Mouse (Mus musculus) intestine, embryonic 15.5 days (tissue): ENCODE measurements around the gene Slc39a3. TPM values are rescaled to one million over a fixed set of nuclear protein-coding genes. Genes with fewer than 3 reads are reported as not detected.

ENCODE experiments used
- ATAC-seq: fragments of 200-750 bp; cut with Nextera tagmentation; 2 replicates; pipeline ENCODE4 v1.8.0; 2017; ENCODE audit warnings: moderate TSS enrichment, moderate library complexity
- H3K27ac ChIP-seq: fragments of 300-500 bp; sonication (generic); 2 replicates; pipeline ENCODE4 v1.5.1; 2015; ENCODE audit warnings: mild to moderate bottlenecking, inconsistent platforms
- H3K27me3 ChIP-seq: fragments of 300-500 bp; sonication (generic); replicated peaks from 2 replicates; pipeline ENCODE4 v1.6.1; 2015; ENCODE audit warnings: inconsistent platforms
- H3K36me3 ChIP-seq: fragments of 300-500 bp; sonication (generic); 2 replicates; pipeline ENCODE4 v1.6.1; 2015; ENCODE audit warnings: inconsistent platforms
- H3K4me1 ChIP-seq: fragments of 300-500 bp; sonication (generic); replicated peaks from 2 replicates; pipeline ENCODE4 v1.6.1; 2015; ENCODE audit warnings: inconsistent platforms
- H3K4me2 ChIP-seq: fragments of 300-500 bp; sonication (generic); replicated peaks from 2 replicates; pipeline ENCODE4 v1.6.1; 2015; ENCODE audit warnings: mild to moderate bottlenecking, inconsistent platforms
- H3K4me3 ChIP-seq: fragments of 300-500 bp; sonication (generic); replicated peaks from 2 replicates; pipeline ENCODE4 v1.5.1; 2015; ENCODE audit warnings: inconsistent platforms
- H3K9ac ChIP-seq: fragments of 300-500 bp; sonication (generic); 2 replicates; pipeline ENCODE4 v1.6.1; 2015; ENCODE audit warnings: inconsistent platforms
- H3K9me3 ChIP-seq: fragments of 300-500 bp; sonication (generic); 2 replicates; pipeline ENCODE4 v1.6.1; 2016; ENCODE audit warnings: inconsistent platforms
- WGBS: fragments of 180-500 bp; shearing (Covaris S2); methylation state at CpG from one replicate; pipeline ENCODE4 v1.1.7; 2015; 5-methylcytosine and 5-hydroxymethylcytosine counted together
- polyA plus RNA-seq: library from polyadenylated mRNA; unstranded; fragments of >200 nt; fragmentation: Nextera tagmentation; extraction: Ambion mirVana; gene quantifications from 2 replicates; pipeline ENCODE4 v1.2.1, GENCODE M21; 2015

Gene Slc39a3
- polyA plus RNA-seq, 1 experiment from 2014 or later, result 15.0 TPM

DNA sequence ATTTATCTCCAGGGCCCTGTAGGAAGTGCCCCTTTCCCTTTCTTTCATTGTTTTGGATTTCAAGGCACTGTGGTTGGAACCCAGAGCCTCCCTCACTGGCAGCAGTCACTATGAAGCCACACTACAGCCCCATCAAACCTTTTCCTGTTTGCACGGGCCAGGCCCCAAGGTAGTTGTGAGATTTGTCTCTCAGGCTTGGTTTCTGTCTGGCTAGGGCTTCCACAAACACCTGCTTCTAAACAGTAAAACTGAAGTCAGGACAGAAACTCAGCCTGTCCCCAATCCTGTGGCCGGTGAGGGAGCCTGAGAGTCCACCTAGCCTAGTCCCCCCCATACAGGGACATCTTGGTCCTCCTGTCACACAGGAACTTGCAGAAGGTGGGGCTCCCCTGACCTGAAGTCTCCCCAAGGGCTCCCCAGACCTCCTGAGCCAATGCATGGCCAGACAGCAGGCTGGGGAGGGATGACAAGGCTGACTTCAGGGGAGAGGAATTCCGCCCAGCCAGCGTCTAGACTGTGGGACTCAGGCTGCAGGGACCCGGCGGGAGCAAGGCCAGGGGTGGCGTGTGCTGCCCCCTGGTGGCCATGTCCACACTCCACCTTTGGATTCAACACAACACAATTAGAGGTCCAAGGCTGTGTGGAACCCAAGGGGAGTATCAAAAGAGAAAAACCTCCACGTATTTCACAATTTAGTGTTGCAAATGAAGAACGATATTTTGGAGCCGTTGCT, 49.4 kb downstream of the Slc39a3 start:
- Histone ChIP-seq H3K36me3 (no peaks in the 10 kb centered on the region), H3K4me2 (peak overlapping the region; percentile 22; the same call in 1 of the 2 replicates), H3K9me3 (no peaks in the 10 kb centered on the region), H3K4me3 (no peak overlapping the region), H3K4me1 (peaks cover 12% of the 10 kb centered on the region), H3K27ac (peak overlapping the region; percentile 54; the same call in 1 of the 2 replicates), H3K27me3 (peaks cover 12% of the 10 kb centered on the region; the same call in 1 of the 2 replicates), H3K9ac (no peak overlapping the region)
- peak; percentile 84 for ATAC-seq
- 11% methylated on average over 10 of the region's 10 CpGs for WGBS

- ATAC-seq, result no peak
- Histone ChIP-seq H3K36me3 (no peaks in the 10 kb centered on the region), H3K27me3 (peaks cover 12% of the 10 kb centered on the region; the same call in 1 of the 2 replicates), H3K9me3 (no peaks in the 10 kb centered on the region), H3K9ac (no peak overlapping the region), H3K4me3 (no peak overlapping the region), H3K4me1 (peaks cover 17% of the 10 kb centered on the region), H3K27ac (no peak overlapping the region), H3K4me2 (no peak overlapping the region)
- WGBS, result 61% methylated on average over 6 of the region's 6 CpGs
Measured at GRCm38 (mm10) chr10:80986754-80987153, 50.5 kb downstream of the Slc39a3 start.

GRCm38 (mm10) chr10:80985970-80986701, 51.1 kb downstream of the Slc39a3 start:
- peak overlapping the region; percentile 66 for H3K4me2 ChIP-seq
- 0 out of 2 replicates have a peak overlapping the region, but pooled peaks have one; percentile 11 for H3K27ac ChIP-seq
- peak overlapping the region; percentile 41 for H3K9ac ChIP-seq
- peaks cover 19% of the 10 kb centered on the region for H3K4me1 ChIP-seq
- WGBS, result 35% methylated on average over 13 of the region's 13 CpGs
- no peaks in the 10 kb centered on the region for H3K36me3 ChIP-seq
- H3K4me3 ChIP-seq, result peak overlapping the region; percentile 35
- ATAC-seq, result peak; percentile 32; the same call in 1 of the 2 replicates
- H3K9me3 ChIP-seq, result no peaks in the 10 kb centered on the region
- peaks cover 12% of the 10 kb centered on the region; the same call in 1 of the 2 replicates for H3K27me3 ChIP-seq

- Histone ChIP-seq H3K4me2 (peak overlapping the region; percentile 66), H3K9me3 (no peaks in the 10 kb centered on the region), H3K4me1 (peaks cover 19% of the 10 kb centered on the region), H3K36me3 (no peaks in the 10 kb centered on the region), H3K9ac (peak overlapping the region; percentile 41), H3K27ac (0 out of 2 replicates have a peak overlapping the region, but pooled peaks have one; percentile 11), H3K4me3 (peak overlapping the region; percentile 35), H3K27me3 (peaks cover 12% of the 10 kb centered on the region; the same call in 1 of the 2 replicates)
- 10% methylated on average over 37 of the region's 37 CpGs for WGBS
- peak; percentile 36 for ATAC-seq
Measured at GRCm38 (mm10) chr10:80985241-80985969, 51.8 kb downstream of the Slc39a3 start.

GRCm38 (mm10) chr10:80984223-80984622, 53.0 kb downstream of the Slc39a3 start:
- Histone ChIP-seq H3K9me3 (no peaks in the 10 kb centered on the region), H3K4me3 (no peak overlapping the region), H3K27me3 (peaks cover 12% of the 10 kb centered on the region; the same call in 1 of the 2 replicates), H3K9ac (no peak overlapping the region), H3K4me2 (no peak overlapping the region), H3K4me1 (peaks cover 19% of the 10 kb centered on the region), H3K27ac (no peak overlapping the region), H3K36me3 (no peaks in the 10 kb centered on the region)
- 90% methylated on average over 12 of the region's 12 CpGs for WGBS
- ATAC-seq, result no peak

DNA sequence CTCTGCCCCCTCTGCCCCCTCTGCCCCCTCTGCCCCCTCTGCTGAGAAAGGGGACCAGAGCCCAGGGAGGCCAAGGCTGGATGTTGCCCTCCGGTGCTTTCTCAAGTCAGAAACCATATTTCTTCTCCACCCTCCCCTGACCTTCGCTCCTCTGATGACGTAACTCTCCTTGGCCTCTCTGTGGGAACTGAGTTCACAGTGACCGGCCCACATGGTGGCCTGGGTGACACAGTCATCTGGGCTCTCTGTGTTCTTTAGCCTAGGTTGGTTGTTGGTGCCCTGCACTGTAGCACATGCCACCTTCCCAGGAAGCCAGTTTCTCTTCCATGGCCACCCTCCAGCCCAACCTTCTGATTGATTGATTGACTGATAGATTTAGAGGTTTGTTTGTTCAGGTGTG, 54.8 kb downstream of the Slc39a3 start:
- ATAC-seq, result peak; percentile 72
- Histone ChIP-seq H3K4me2 (0 out of 2 replicates have a peak overlapping the region, but pooled peaks have one; percentile 19), H3K4me3 (no peak overlapping the region), H3K36me3 (no peaks in the 10 kb centered on the region), H3K27ac (no peak overlapping the region), H3K9ac (no peak overlapping the region), H3K9me3 (no peaks in the 10 kb centered on the region), H3K4me1 (peaks cover 16% of the 10 kb centered on the region), H3K27me3 (peaks cover 9% of the 10 kb centered on the region; the same call in 1 of the 2 replicates)
- WGBS, result 54% methylated on average over 4 of the region's 4 CpGs

DNA sequence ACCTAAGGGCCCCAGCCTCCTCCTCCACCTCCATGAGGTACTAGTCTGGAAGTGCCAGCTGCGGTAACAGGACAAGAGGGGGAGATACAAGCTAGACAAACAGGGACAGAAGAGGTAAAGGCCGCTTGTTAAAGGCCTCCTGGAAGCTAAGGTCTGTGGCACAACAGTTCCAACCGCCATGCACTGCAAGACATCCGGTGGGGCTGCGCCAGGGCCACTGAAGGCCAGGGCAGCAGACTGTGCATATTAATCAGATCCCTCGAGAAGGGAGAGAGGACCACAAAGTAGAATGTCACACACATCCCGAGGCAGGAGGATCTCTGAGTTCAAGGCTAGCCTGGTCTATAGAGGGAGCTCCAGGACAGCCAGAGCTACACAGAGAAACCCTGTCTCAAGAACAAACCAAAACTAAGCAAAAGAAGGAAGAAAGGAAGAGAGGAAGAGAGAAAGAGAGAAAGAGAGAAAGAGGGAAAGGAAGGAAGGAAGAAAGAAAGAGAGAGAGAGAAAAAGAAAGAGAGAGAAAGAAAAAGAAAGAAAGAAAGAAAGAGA, 55.6 kb downstream of the Slc39a3 start:
- Histone ChIP-seq H3K9me3 (no peaks in the 10 kb centered on the region), H3K4me1 (peaks cover 16% of the 10 kb centered on the region), H3K4me2 (no peak overlapping the region), H3K4me3 (no peak overlapping the region), H3K27me3 (peaks cover 9% of the 10 kb centered on the region; the same call in 1 of the 2 replicates), H3K27ac (no peak overlapping the region), H3K36me3 (no peaks in the 10 kb centered on the region), H3K9ac (no peak overlapping the region)
- 54% methylated on average over 7 of the region's 7 CpGs for WGBS
- ATAC-seq, result no peak

Other genes starting within 250 kb of the Slc39a3 start
- gene Sf3a2, start 239.2 kb downstream of the Slc39a3 start, polyA plus RNA-seq, result 63.7 and 69.7 TPM in 2 replicates
- gene Plekhj1, start 238.8 kb downstream of the Slc39a3 start, polyA plus RNA-seq, result 132 and 133 TPM in 2 replicates
- not detected in 2 replicates for gene Amh, start 232.2 kb downstream of the Slc39a3 start, polyA plus RNA-seq
- gene Jsrp1, start 223.9 kb downstream of the Slc39a3 start, polyA plus RNA-seq, result 0.88 and 1.2 TPM in 2 replicates
- gene Oaz1, start 210.8 kb downstream of the Slc39a3 start, polyA plus RNA-seq, result 1,393 and 1,601 TPM in 2 replicates
- 0.05 and 0.09 TPM in 2 replicates for gene Lingo3, start 193.4 kb downstream of the Slc39a3 start, polyA plus RNA-seq
- gene Lsm7, start 182.2 kb downstream of the Slc39a3 start, polyA plus RNA-seq, result 270 and 286 TPM in 2 replicates
- 34.8 and 37.8 TPM in 2 replicates for gene Sppl2b, start 182.2 kb downstream of the Slc39a3 start, polyA plus RNA-seq
- 0.05 TPM in 1 of 2 replicates, not detected in the other for gene Tmprss9, start 165.6 kb downstream of the Slc39a3 start, polyA plus RNA-seq
- 363 and 364 TPM in 2 replicates for gene Timm13, start 136.5 kb downstream of the Slc39a3 start, polyA plus RNA-seq
- 41.0 and 42.6 TPM in 2 replicates for gene Lmnb2, start 119.2 kb downstream of the Slc39a3 start, polyA plus RNA-seq
- 26.6 and 29.9 TPM in 2 replicates for gene Gadd45b, start 107.4 kb downstream of the Slc39a3 start, polyA plus RNA-seq
- gene Gng7, start 22.5 kb downstream of the Slc39a3 start, polyA plus RNA-seq, result 4.5 and 4.7 TPM in 2 replicates
- gene Diras1, start 11.8 kb downstream of the Slc39a3 start, polyA plus RNA-seq, result 0.94 and 1.2 TPM in 2 replicates
- 166 and 183 TPM in 2 replicates for gene Sgta, start 22.8 kb upstream of the Slc39a3 start, polyA plus RNA-seq
- 57.1 and 60.1 TPM in 2 replicates for gene Thop1, start 32.6 kb upstream of the Slc39a3 start, polyA plus RNA-seq
- 48.2 and 57.8 TPM in 2 replicates for gene Creb3l3, start 61.4 kb upstream of the Slc39a3 start, polyA plus RNA-seq
- 190 and 208 TPM in 2 replicates for gene Map2k2, start 68.5 kb upstream of the Slc39a3 start, polyA plus RNA-seq
- gene Zbtb7a, start 97.8 kb upstream of the Slc39a3 start, polyA plus RNA-seq, result 52.5 and 53.0 TPM in 2 replicates
- gene Pias4, start 130.5 kb upstream of the Slc39a3 start, polyA plus RNA-seq, result 47.2 and 58.4 TPM in 2 replicates
- 515 and 540 TPM in 2 replicates for gene Eef2, start 139.2 kb upstream of the Slc39a3 start, polyA plus RNA-seq
- gene Dapk3, start 145.6 kb upstream of the Slc39a3 start, polyA plus RNA-seq, result 56.6 and 62.7 TPM in 2 replicates
- gene 4930442H23Rik, start 146.4 kb upstream of the Slc39a3 start, polyA plus RNA-seq, result 0.13 and 0.15 TPM in 2 replicates
- gene Nmrk2, start 164.6 kb upstream of the Slc39a3 start, polyA plus RNA-seq, result 0.14 TPM in 1 of 2 replicates, not detected in the other
- gene Atcay, start 193.4 kb upstream of the Slc39a3 start, polyA plus RNA-seq, result 1.7 TPM in 2 replicates
- gene Zfr2, start 195.7 kb upstream of the Slc39a3 start, polyA plus RNA-seq, result 7.9 and 9.2 TPM in 2 replicates
- gene Matk, start 215.5 kb upstream of the Slc39a3 start, polyA plus RNA-seq, result 2.2 and 2.4 TPM in 2 replicates
- gene Mrpl54, start 229.5 kb upstream of the Slc39a3 start, polyA plus RNA-seq, result 242 and 245 TPM in 2 replicates
- 55.1 and 69.2 TPM in 2 replicates for gene Apba3, start 229.5 kb upstream of the Slc39a3 start, polyA plus RNA-seq